Mouse (Mus musculus): Measurements from ENCODE around the gene 2310039H08Rik.
"Not testable (repeated sequence)": the region's sequence is repeated elsewhere in the genome, so short reads cannot be mapped to it uniquely, and the experiment has no call there.

2310039H08Rik gene

GRCm38 (mm10) chr17:46758753-46759152 is 13.7 kb upstream of the 2310039H08Rik start:
- DNase-seq (ENCODE audit: inconsistent age in 2 of 2, low spot score in 1 of 2) = no peak

GRCm38 (mm10) chr17:46763544-46763943 is 8.9 kb upstream of the 2310039H08Rik start, which contains the start of gene Ptcra:
Gene Ptcra, minus strand, starts transcription at chr17:46763712.
- no peak for DNase-seq (ENCODE audit: inconsistent age in 2 of 2, low spot score in 1 of 2)

- DNase-seq (ENCODE audit: inconsistent age in 2 of 2, low spot score in 1 of 2) = not testable (repeated sequence)
Measured at GRCm38 (mm10) chr17:46764916-46765315, 7.5 kb upstream of the 2310039H08Rik start.

- no peak for DNase-seq (ENCODE audit: inconsistent age in 2 of 2, low spot score in 1 of 2)
Measured at GRCm38 (mm10) chr17:46767868-46768267, 4.6 kb upstream of the 2310039H08Rik start.

GRCm38 (mm10) chr17:46770546-46770945 is 1.9 kb upstream of the 2310039H08Rik start:
- DNase-seq (ENCODE audit: inconsistent age in 2 of 2, low spot score in 1 of 2) = no peak

GRCm38 (mm10) chr17:46771025-46771424 is 1.4 kb upstream of the 2310039H08Rik start:
- DNase-seq (ENCODE audit: inconsistent age in 2 of 2, low spot score in 1 of 2) = no peak

- DNase-seq (ENCODE audit: inconsistent age in 2 of 2, low spot score in 1 of 2) = peak; percentile 35 to 66
Measured at GRCm38 (mm10) chr17:46771616-46772015, 819 bp upstream of the 2310039H08Rik start.

- no peak for DNase-seq (ENCODE audit: inconsistent age in 2 of 2, low spot score in 1 of 2)
Measured at GRCm38 (mm10) chr17:46772038-46772403, 414 bp upstream of the 2310039H08Rik start.

- peak in 1 of 2 experiments; percentile 60 for DNase-seq (ENCODE audit: inconsistent age in 2 of 2, low spot score in 1 of 2)
Measured at GRCm38 (mm10) chr17:46773278-46774130, 1.1 kb downstream of the 2310039H08Rik start.

GRCm38 (mm10) chr17:46774131-46774472 is 1.7 kb downstream of the 2310039H08Rik start:
- DNase-seq (ENCODE audit: inconsistent age in 2 of 2, low spot score in 1 of 2) = peak in 1 of 2 experiments; percentile 59

- DNase-seq (ENCODE audit: inconsistent age in 2 of 2, low spot score in 1 of 2) = peak in 1 of 2 experiments; percentile 43
Measured at GRCm38 (mm10) chr17:46775070-46775469, 2.6 kb downstream of the 2310039H08Rik start.

GRCm38 (mm10) chr17:46776087-46776486 is 3.7 kb downstream of the 2310039H08Rik start:
- no peak for DNase-seq (ENCODE audit: inconsistent age in 2 of 2, low spot score in 1 of 2)

GRCm38 (mm10) chr17:46781876-46782275 is 9.4 kb downstream of the 2310039H08Rik start:
- DNase-seq (ENCODE audit: inconsistent age in 2 of 2, low spot score in 1 of 2) = peak; percentile 12 to 63

- peak; percentile 92 to 98 for DNase-seq (ENCODE audit: inconsistent age in 2 of 2, low spot score in 1 of 2)
Measured at GRCm38 (mm10) chr17:46782341-46783221, 10.1 kb downstream of the 2310039H08Rik start, which contains the start of gene Rpl7l1. Gene Rpl7l1, minus strand, starts transcription at chr17:46782672.

GRCm38 (mm10) chr17:46783222-46783565 is 10.8 kb downstream of the 2310039H08Rik start:
- no peak for DNase-seq (ENCODE audit: inconsistent age in 2 of 2, low spot score in 1 of 2)

GRCm38 (mm10) chr17:46786952-46787351 is 14.5 kb downstream of the 2310039H08Rik start:
- DNase-seq (ENCODE audit: inconsistent age in 2 of 2, low spot score in 1 of 2) = no peak

- not testable (repeated sequence) for DNase-seq (ENCODE audit: inconsistent age in 2 of 2, low spot score in 1 of 2)
Measured at GRCm38 (mm10) chr17:46787974-46788373, 15.5 kb downstream of the 2310039H08Rik start.

- DNase-seq (ENCODE audit: inconsistent age in 2 of 2, low spot score in 1 of 2) = no peak
Measured at GRCm38 (mm10) chr17:46792963-46793362, 20.5 kb downstream of the 2310039H08Rik start.

- no peak for DNase-seq (ENCODE audit: inconsistent age in 2 of 2, low spot score in 1 of 2)
Measured at GRCm38 (mm10) chr17:46796743-46797142, 24.3 kb downstream of the 2310039H08Rik start.

GRCm38 (mm10) chr17:46797386-46797785 is 25.0 kb downstream of the 2310039H08Rik start:
- no peak for DNase-seq (ENCODE audit: inconsistent age in 2 of 2, low spot score in 1 of 2)

- DNase-seq (ENCODE audit: inconsistent age in 2 of 2, low spot score in 1 of 2) = no peak
Measured at GRCm38 (mm10) chr17:46799680-46800079, 27.2 kb downstream of the 2310039H08Rik start.

GRCm38 (mm10) chr17:46801761-46802160 is 29.3 kb downstream of the 2310039H08Rik start:
- DNase-seq (ENCODE audit: inconsistent age in 2 of 2, low spot score in 1 of 2) = no peak

Measured in adrenal gland, adult (tissue).